Comparison of ENCODE assay signal across 33 mouse cellular contexts in the genomic region with DNA sequence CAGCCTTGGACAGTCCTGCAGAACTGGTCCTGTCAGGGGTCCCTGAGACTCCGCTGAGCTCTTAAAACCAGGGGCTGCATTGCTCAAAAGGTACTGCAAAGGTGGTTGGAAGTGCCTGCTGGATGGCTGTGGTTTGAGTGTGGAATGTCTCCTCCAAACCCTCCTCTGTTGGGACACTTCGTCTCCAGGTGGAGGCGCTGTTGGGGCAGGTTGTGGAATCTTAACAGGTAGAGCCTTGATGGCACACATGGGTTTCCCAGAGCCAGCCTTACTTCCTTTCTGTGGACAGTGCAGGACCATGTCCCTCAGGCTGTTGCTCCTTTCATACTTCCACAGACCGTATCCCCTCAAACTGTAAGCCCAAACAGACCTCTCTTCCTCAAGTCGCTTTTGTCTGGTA. TPM values are rescaled to one million over a fixed set of nuclear protein-coding genes. Genes with fewer than 3 reads are reported as not detected.
A peak's percentile ranks its signal among the peaks of the same experiment; 100 is the strongest.
DNase-seq lines count a peak whose midpoint lies in the region; ATAC-seq and TF ChIP-seq lines count a peak whose summit lies in the region.
"Had no signal": no experiment of that assay in that cellular context is flagged by ENCODE, and none has a peak within 500 bp of the region (broad histone marks: within the 10 kb centered on the region; RNA-seq: fewer than 3 reads in every experiment).

No protein-coding gene starts in this region.

- no peaks in the 10 kb centered on the region for H3K36me3 ChIP-seq in intestine, postnatal 0 days (ENCODE audit: control insufficient read depth, insufficient read depth)
- no peaks in the 10 kb centered on the region for H3K36me3 ChIP-seq in intestine, embryonic 15.5 days
- no peaks in the 10 kb centered on the region for H3K36me3 ChIP-seq in midbrain, embryonic 13.5 days
- H3K36me3 ChIP-seq: embryonic facial prominence, embryonic 10.5 days; embryonic facial prominence, embryonic 13.5 days; forebrain, embryonic 12.5 days; G1E; heart, embryonic 12.5 days; heart, embryonic 15.5 days; hindbrain, embryonic 10.5 days; hindbrain, embryonic 13.5 days had no signal

- H3K4me3 ChIP-seq in intestine, postnatal 0 days (ENCODE audit: low read depth, low read length) = no peak overlapping the region
- no peak overlapping the region for H3K4me3 ChIP-seq in intestine, embryonic 15.5 days (replicated peaks)
- H3K4me3 ChIP-seq in midbrain, embryonic 13.5 days (replicated peaks) = no peak overlapping the region
- H3K4me3 ChIP-seq: embryonic facial prominence, embryonic 10.5 days; embryonic facial prominence, embryonic 13.5 days; erythroblast, embryonic 14.5 days; forebrain, embryonic 12.5 days; gastrocnemius, adult 2 months; heart, embryonic 12.5 days; heart, embryonic 15.5 days; hindbrain, embryonic 10.5 days; hindbrain, embryonic 13.5 days had no signal

- H3K4me2 ChIP-seq in intestine, postnatal 0 days (replicated peaks; ENCODE audit: low read depth) = no peak overlapping the region
- H3K4me2 ChIP-seq in intestine, embryonic 15.5 days (replicated peaks) = no peak overlapping the region
- no peak overlapping the region for H3K4me2 ChIP-seq in midbrain, embryonic 13.5 days (replicated peaks)
- H3K4me2 ChIP-seq: embryonic facial prominence, embryonic 13.5 days; forebrain, embryonic 12.5 days; heart, embryonic 12.5 days; heart, embryonic 15.5 days; hindbrain, embryonic 13.5 days had no signal

- no peak for ATAC-seq in intestine, postnatal 0 days
- ATAC-seq in intestine, embryonic 15.5 days = no peak
- no peak for ATAC-seq in midbrain, embryonic 13.5 days
- ATAC-seq: activated CD4-positive, CD25-positive, alpha-beta regulatory T cell, adult 4 months; forebrain, embryonic 16.5 days; hindbrain, embryonic 16.5 days; intestine, embryonic 16.5 days; Patski had no signal

- no peaks in the 10 kb centered on the region for H3K4me1 ChIP-seq in intestine, postnatal 0 days (replicated peaks; ENCODE audit: control insufficient read depth, insufficient read depth, low read length)
- no peaks in the 10 kb centered on the region for H3K4me1 ChIP-seq in intestine, embryonic 15.5 days (replicated peaks)
- no peaks in the 10 kb centered on the region for H3K4me1 ChIP-seq in midbrain, embryonic 13.5 days (replicated peaks)
- H3K4me1 ChIP-seq: embryonic facial prominence, embryonic 10.5 days; embryonic facial prominence, embryonic 13.5 days; forebrain, embryonic 12.5 days; heart, embryonic 12.5 days; heart, embryonic 15.5 days; hindbrain, embryonic 10.5 days; hindbrain, embryonic 13.5 days had no signal

- H3K27me3 ChIP-seq in intestine, postnatal 0 days (replicated peaks; ENCODE audit: control insufficient read depth, insufficient read depth, low read length) = no peaks in the 10 kb centered on the region
- H3K27me3 ChIP-seq in intestine, embryonic 15.5 days (replicated peaks) = no peaks in the 10 kb centered on the region
- no peaks in the 10 kb centered on the region for H3K27me3 ChIP-seq in midbrain, embryonic 13.5 days
- H3K27me3 ChIP-seq: embryonic facial prominence, embryonic 13.5 days; forebrain, embryonic 12.5 days; heart, embryonic 12.5 days; heart, embryonic 15.5 days; hindbrain, embryonic 13.5 days; Patski had no signal

- H3K9ac ChIP-seq in intestine, postnatal 0 days (ENCODE audit: low read depth, low read length) = no peak overlapping the region
- H3K9ac ChIP-seq in intestine, embryonic 15.5 days = no peak overlapping the region
- no peak overlapping the region for H3K9ac ChIP-seq in midbrain, embryonic 13.5 days (replicated peaks)
- H3K9ac ChIP-seq: embryonic facial prominence, embryonic 13.5 days; forebrain, embryonic 12.5 days; heart, embryonic 12.5 days; heart, embryonic 15.5 days; hindbrain, embryonic 13.5 days had no signal

- no peak overlapping the region for H3K27ac ChIP-seq in intestine, postnatal 0 days (ENCODE audit: low read depth, low read length)
- no peak overlapping the region for H3K27ac ChIP-seq in intestine, embryonic 15.5 days
- no peak overlapping the region for H3K27ac ChIP-seq in midbrain, embryonic 13.5 days
- H3K27ac ChIP-seq: embryonic facial prominence, embryonic 10.5 days; embryonic facial prominence, embryonic 13.5 days; forebrain, embryonic 12.5 days; gastrocnemius, adult 2 months; heart, embryonic 15.5 days; hindbrain, embryonic 10.5 days; hindbrain, embryonic 13.5 days had no signal

- no peaks in the 10 kb centered on the region for H3K9me3 ChIP-seq in intestine, postnatal 0 days (ENCODE audit: control insufficient read depth)
- H3K9me3 ChIP-seq in intestine, embryonic 15.5 days = no peaks in the 10 kb centered on the region
- no peaks in the 10 kb centered on the region for H3K9me3 ChIP-seq in midbrain, embryonic 13.5 days
- H3K9me3 ChIP-seq: embryonic facial prominence, embryonic 13.5 days; forebrain, embryonic 12.5 days; heart, embryonic 15.5 days had no signal

- DNase-seq in ES-CJ7 (ENCODE audit: low read depth, low spot score) (peak; percentile 45), ZHBTc4 (ENCODE audit: low read depth, low spot score) (peak; percentile 55)
- DNase-seq in kidney, postnatal 4 days = no peak
- DNase-seq: adrenal gland, adult 8-10 months; adrenal gland, postnatal 25 days; cerebellum, adult 11-12 months; cerebellum, adult 8-10 months; cerebellum, postnatal 10 days; cerebellum, postnatal 36 days; embryo, embryonic 11 days; gastrocnemius, adult 2 months; gastrocnemius, postnatal 25 days; heart, adult 18-20 months; heart, postnatal 10 days; heart, postnatal 36 days had no signal

- 86% methylated on average over 5 of the region's 5 CpGs for WGBS in intestine, postnatal 0 days
- 88% methylated on average over 5 of the region's 5 CpGs for WGBS in intestine, embryonic 15.5 days
- WGBS in midbrain, embryonic 13.5 days = 92% methylated on average over 5 of the region's 5 CpGs

- 0 out of 2 replicates have a peak, but pooled peaks have one; percentile 6 for TF ChIP-seq CTCF in intestine, postnatal 0 days (IDR thresholded peaks at IDR 0.05; ENCODE audit: low read depth)

RNA-seq across cellular contexts. Expression of gene Slc15a5, which starts 36.8 kb away (rescaled TPM):
- 0.21 TPM in 1 of 2 replicates, not detected in the other for polyA plus RNA-seq in intestine, postnatal 0 days (2015; fragmentation: Nextera tagmentation; extraction: Ambion mirVana)
- not detected in 2 replicates for polyA plus RNA-seq in intestine, embryonic 15.5 days (2015; fragmentation: Nextera tagmentation; extraction: Ambion mirVana)
- not detected in 2 replicates for polyA plus RNA-seq in midbrain, embryonic 13.5 days (2015; fragmentation: Nextera tagmentation; extraction: Ambion mirVana)
- polyA plus RNA-seq: activated CD4-positive, CD25-positive, alpha-beta regulatory T cell, adult 4 months; brain, embryonic 14.5 days; embryonic facial prominence, embryonic 10.5 days; embryonic facial prominence, embryonic 13.5 days; erythroblast, embryonic 14.5 days; forebrain, embryonic 12.5 days; G1E; heart, embryonic 12.5 days; hindbrain, embryonic 10.5 days; hindbrain, embryonic 16.5 days; intestine, embryonic 16.5 days; Patski had no signal

Comparison
In these comparisons a context has a peak if more than half of its experiments do, and no peak if none do; other contexts are left out.
1. DNase-seq: peak in ES-CJ7 (single experiment) and ZHBTc4 (single experiment); none in kidney, postnatal 4 days (0 of 2).